Mouse (Mus musculus): ENCODE measurements at regions not wholly inside any gene's neighbourhood (a gene's known extent, or its start where the extent isn't known, plus 50 kb on each side); places are given as distances from the start of the nearest gene placed in this dataset.

GRCm38 (mm10) chr14:64511300-64511699 lies 407.2 kb downstream of the Prss52 start:
- Histone ChIP-seq H3K36me3 (ENCODE audit: insufficient read depth, low read length) (no peaks in the 10 kb centered on the region), H3K4me3 (ENCODE audit: low read length) (no peak overlapping the region), H3K9me3 (ENCODE audit: low read length) (no peaks in the 10 kb centered on the region), H3K27me3 (ENCODE audit: insufficient read depth, low read length) (no peaks in the 10 kb centered on the region), H3K4me2 (ENCODE audit: low read depth, low read length) (no peak overlapping the region), H3K9ac (replicated peaks; ENCODE audit: low read length) (no peak overlapping the region), H3K4me1 (ENCODE audit: insufficient read depth, low read length) (no peaks in the 10 kb centered on the region), H3K27ac (no peak overlapping the region)
- 90% methylated on average over 7 of the region's 7 CpGs for WGBS
- TF ChIP-seq CTCF (IDR thresholded peaks at IDR 0.05; ENCODE audit: low read depth): no peak
- DNase-seq (ENCODE audit: low spot score): no peak
- ATAC-seq: no peak

DNA sequence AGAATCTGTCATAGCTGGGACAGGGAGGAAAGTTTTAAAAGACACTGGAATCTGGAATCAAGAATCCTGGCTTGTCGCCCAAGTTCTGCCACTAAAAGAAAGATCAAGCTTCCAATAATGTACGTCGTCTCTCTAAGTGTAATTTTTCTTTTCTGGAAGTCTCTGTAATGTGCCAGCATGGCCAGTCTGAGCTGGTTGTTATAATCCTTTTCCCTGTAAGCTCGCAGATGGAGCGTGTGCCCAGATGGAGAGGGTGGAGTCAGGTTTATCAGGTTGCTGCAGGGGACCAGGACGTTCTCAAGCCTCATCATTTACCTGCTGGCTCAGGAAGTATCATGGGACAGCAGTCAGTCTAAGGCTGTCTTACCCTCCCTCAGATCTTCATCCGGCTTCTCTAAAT lies 408.6 kb downstream of the Prss52 start:
- Histone ChIP-seq H3K27ac (peak overlapping the region; percentile 23; the same call in 1 of the 2 replicates), H3K4me2 (ENCODE audit: low read depth, low read length) (no peak overlapping the region), H3K9me3 (ENCODE audit: low read length) (no peaks in the 10 kb centered on the region), H3K36me3 (ENCODE audit: insufficient read depth, low read length) (no peaks in the 10 kb centered on the region), H3K4me1 (ENCODE audit: insufficient read depth, low read length) (no peaks in the 10 kb centered on the region), H3K27me3 (ENCODE audit: insufficient read depth, low read length) (no peaks in the 10 kb centered on the region), H3K4me3 (ENCODE audit: low read length) (no peak overlapping the region), H3K9ac (replicated peaks; ENCODE audit: low read length) (no peak overlapping the region)
- 45% methylated on average over 7 of the region's 7 CpGs for WGBS
- DNase-seq (ENCODE audit: low spot score): peak; percentile 38
- peak; percentile 59; the same call in 1 of the 2 replicates for ATAC-seq
- no peak for TF ChIP-seq CTCF (IDR thresholded peaks at IDR 0.05; ENCODE audit: low read depth)

DNA sequence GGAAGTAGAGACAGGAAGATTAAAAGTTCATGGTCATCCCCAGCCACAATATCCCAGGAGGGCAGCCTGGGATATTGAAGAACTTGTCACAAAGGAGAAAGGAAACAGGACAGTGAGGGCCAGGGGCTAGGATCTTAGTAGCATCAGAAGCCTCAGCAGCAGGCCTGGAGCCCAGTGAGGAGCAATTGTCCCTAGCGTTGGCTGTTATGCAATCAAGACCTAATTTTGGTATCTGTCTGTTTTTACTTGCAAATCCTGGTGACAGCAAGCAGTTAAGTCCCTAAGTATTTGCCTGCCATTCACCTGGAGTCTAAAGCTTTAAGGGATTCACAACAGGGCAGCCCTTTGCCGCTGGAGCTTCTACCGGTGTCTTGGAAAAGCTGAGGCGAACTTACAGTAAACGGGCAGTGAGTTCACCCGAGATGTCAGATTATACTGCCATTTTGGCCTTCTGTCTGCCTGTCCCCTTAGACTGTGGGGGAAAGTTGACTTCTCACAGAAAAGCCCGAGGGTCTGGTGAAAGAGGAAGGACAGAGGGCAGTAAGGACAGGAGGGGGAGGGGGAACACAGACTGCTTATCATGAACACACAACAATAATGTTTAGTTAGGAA lies 413.6 kb downstream of the Prss52 start:
- Histone ChIP-seq H3K4me3 (ENCODE audit: low read length) (no peak overlapping the region), H3K9me3 (ENCODE audit: low read length) (no peaks in the 10 kb centered on the region), H3K36me3 (ENCODE audit: insufficient read depth, low read length) (no peaks in the 10 kb centered on the region), H3K27me3 (ENCODE audit: insufficient read depth, low read length) (no peaks in the 10 kb centered on the region), H3K4me1 (ENCODE audit: insufficient read depth, low read length) (no peaks in the 10 kb centered on the region), H3K27ac (no peak overlapping the region), H3K9ac (replicated peaks; ENCODE audit: low read length) (no peak overlapping the region), H3K4me2 (ENCODE audit: low read depth, low read length) (no peak overlapping the region)
- ATAC-seq (no peak), DNase-seq (ENCODE audit: low spot score) (no peak)
- WGBS: 68% methylated on average over 7 of the region's 7 CpGs
- TF ChIP-seq CTCF (IDR thresholded peaks at IDR 0.05; ENCODE audit: low read depth): no peak

GRCm38 (mm10) chr14:64524641-64525040 lies 420.6 kb downstream of the Prss52 start:
- H3K4me1 ChIP-seq (ENCODE audit: insufficient read depth, low read length): no peaks in the 10 kb centered on the region
- no peaks in the 10 kb centered on the region for H3K36me3 ChIP-seq (ENCODE audit: insufficient read depth, low read length)
- DNase-seq (ENCODE audit: low spot score) (no peak), ATAC-seq (no peak)
- no peak for TF ChIP-seq CTCF (IDR thresholded peaks at IDR 0.05; ENCODE audit: low read depth)
- no peak overlapping the region for H3K27ac ChIP-seq
- H3K27me3 ChIP-seq (ENCODE audit: insufficient read depth, low read length): no peaks in the 10 kb centered on the region
- no peak overlapping the region for H3K4me3 ChIP-seq (ENCODE audit: low read length)
- no peak overlapping the region for H3K4me2 ChIP-seq (ENCODE audit: low read depth, low read length)
- no peak overlapping the region for H3K9ac ChIP-seq (replicated peaks; ENCODE audit: low read length)
- no peaks in the 10 kb centered on the region for H3K9me3 ChIP-seq (ENCODE audit: low read length)
- 32% methylated on average over 8 of the region's 8 CpGs for WGBS

DNA sequence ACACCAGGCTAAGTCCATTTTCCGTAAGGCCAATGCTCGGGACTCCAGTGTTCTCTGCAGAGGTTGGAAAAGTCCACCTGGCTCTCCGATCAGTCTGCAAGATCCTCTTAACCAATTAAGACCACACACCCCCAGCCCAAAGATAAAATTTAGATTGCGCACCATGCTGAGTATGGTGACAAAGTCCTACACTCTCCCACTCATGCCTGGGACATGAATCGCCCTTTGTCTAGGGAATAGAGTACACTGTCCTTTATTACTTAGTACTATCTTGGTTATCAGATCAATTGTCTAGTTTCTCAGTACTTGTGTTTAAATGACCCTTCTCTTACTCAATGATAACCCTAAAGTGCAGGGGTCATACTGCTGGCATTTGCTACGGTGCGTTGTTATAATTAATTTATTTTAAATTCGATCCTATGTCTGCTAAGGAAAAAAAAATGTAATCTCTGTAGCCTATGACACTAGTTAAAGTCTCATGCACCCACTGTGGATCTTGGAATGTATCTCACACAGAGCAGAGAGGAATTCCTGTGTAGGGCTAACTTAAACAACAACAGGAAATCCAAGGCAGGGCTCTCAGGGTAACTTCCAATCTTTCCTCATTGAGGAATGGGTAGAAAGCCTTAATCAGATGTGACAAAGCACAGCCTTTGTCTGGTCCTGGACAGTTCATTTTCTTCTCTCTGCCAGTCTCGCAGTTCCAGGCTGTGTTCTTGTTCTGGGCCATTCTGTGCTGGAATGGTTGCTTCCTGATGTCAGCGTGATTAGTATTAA lies 421.4 kb downstream of the Prss52 start:
- no peaks in the 10 kb centered on the region for H3K4me1 ChIP-seq (ENCODE audit: insufficient read depth, low read length)
- H3K27me3 ChIP-seq (ENCODE audit: insufficient read depth, low read length): no peaks in the 10 kb centered on the region
- WGBS: 71% methylated on average over 10 of the region's 10 CpGs
- H3K9ac ChIP-seq (replicated peaks; ENCODE audit: low read length): no peak overlapping the region
- H3K36me3 ChIP-seq (ENCODE audit: insufficient read depth, low read length): no peaks in the 10 kb centered on the region
- ATAC-seq (no peak), DNase-seq (ENCODE audit: low spot score) (no peak)
- no peak overlapping the region for H3K27ac ChIP-seq
- no peak overlapping the region for H3K4me3 ChIP-seq (ENCODE audit: low read length)
- no peak for TF ChIP-seq CTCF (IDR thresholded peaks at IDR 0.05; ENCODE audit: low read depth)
- H3K9me3 ChIP-seq (ENCODE audit: low read length): no peaks in the 10 kb centered on the region
- no peak overlapping the region for H3K4me2 ChIP-seq (ENCODE audit: low read depth, low read length)

- H3K9ac ChIP-seq (replicated peaks; ENCODE audit: low read length): no peak overlapping the region
- no peak overlapping the region for H3K27ac ChIP-seq
- no peaks in the 10 kb centered on the region for H3K36me3 ChIP-seq (ENCODE audit: insufficient read depth, low read length)
- peaks cover 7% of the 10 kb centered on the region; the same call in 1 of the 2 replicates for H3K4me1 ChIP-seq (ENCODE audit: insufficient read depth, low read length)
- H3K4me2 ChIP-seq (ENCODE audit: low read depth, low read length): no peak overlapping the region
- H3K4me3 ChIP-seq (ENCODE audit: low read length): no peak overlapping the region
- H3K27me3 ChIP-seq (ENCODE audit: insufficient read depth, low read length): no peaks in the 10 kb centered on the region
- DNase-seq (ENCODE audit: low spot score) (no peak), ATAC-seq (no peak)
- 67% methylated on average over 3 of the region's 3 CpGs for WGBS
- no peak for TF ChIP-seq CTCF (IDR thresholded peaks at IDR 0.05; ENCODE audit: low read depth)
- no peaks in the 10 kb centered on the region for H3K9me3 ChIP-seq (ENCODE audit: low read length)
Observed at GRCm38 (mm10) chr14:64530541-64530940, 426.5 kb downstream of the Prss52 start.
